Mouse (Mus musculus) embryonic fibroblast, embryonic 13.5 days (primary cell): ENCODE measurements around the gene Gm21972.

Experiments used
- CTCF ChIP-seq: IDR thresholded peaks from 2 replicates; pipeline ENCODE4 v1.5.1; 2011; ENCODE audit warnings: mild to moderate bottlenecking, control low read depth, low read length, moderate library complexity, borderline replicate concordance; ENCODE audit not compliant: insufficient read depth
- POLR2A ChIP-seq: IDR thresholded peaks from 2 replicates; pipeline ENCODE4 v1.6.1; 2011; ENCODE audit warnings: low read depth, mild to moderate bottlenecking, control low read depth, low read length, moderate library complexity

GRCm38 (mm10) chr1:86161061-86161460 lies 27.6 kb downstream of the Gm21972 start:
- TF ChIP-seq CTCF, result no peak
- TF ChIP-seq POLR2A, result no peak
